Mouse (Mus musculus): ENCODE data around the gene Abcg2.
"Not testable (repeated sequence)": the region's sequence is repeated elsewhere in the genome, so short reads cannot be mapped to it uniquely, and the experiment has no call there.

The Abcg2 gene

GRCm38 (mm10) chr6:58584223-58584622, at the start of gene Abcg2:
Abcg2 (plus strand) TSS chr6:58584523.
- DNase-seq = not testable (repeated sequence)

DNA sequence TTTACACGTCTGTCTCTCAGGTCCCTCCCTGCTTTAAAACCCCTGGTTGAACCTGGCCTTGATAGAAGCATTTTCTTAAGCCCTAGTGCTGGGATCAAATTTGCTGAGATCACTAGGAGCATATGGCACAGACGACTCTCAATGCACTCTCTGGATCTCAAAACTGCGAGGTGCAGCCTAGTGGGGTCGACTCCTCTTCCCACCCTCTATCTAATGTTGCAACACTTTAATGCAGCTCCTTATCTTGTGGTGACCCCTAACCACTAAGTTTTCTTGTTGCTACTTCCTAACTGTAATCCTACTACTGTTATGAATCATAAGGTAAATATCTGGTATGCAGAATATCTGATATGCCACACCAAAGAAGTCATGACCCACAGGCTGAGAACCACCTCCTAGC, 44.1 kb upstream of the Abcg2 start:
- not testable (repeated sequence) for DNase-seq

DNA sequence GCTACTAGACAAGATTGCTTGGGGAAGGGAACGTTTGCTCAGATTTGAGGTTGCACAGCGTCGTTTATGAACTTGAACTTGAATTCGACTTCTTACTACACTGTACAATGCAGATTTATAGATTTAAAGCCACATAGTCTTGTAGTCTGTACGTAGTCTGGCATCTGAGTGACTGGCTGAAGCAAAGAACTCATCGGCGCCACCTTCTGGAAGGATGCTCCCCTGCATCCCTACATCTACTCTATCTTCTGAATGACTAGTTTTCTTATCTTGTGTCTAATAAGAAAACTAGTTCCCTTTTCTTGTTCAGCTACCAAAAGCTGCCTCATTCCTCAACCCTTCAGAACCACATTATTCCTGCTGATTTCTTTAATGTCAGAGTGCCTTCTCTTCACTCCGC, 41.5 kb upstream of the Abcg2 start:
- DNase-seq = not testable (repeated sequence)

DNA sequence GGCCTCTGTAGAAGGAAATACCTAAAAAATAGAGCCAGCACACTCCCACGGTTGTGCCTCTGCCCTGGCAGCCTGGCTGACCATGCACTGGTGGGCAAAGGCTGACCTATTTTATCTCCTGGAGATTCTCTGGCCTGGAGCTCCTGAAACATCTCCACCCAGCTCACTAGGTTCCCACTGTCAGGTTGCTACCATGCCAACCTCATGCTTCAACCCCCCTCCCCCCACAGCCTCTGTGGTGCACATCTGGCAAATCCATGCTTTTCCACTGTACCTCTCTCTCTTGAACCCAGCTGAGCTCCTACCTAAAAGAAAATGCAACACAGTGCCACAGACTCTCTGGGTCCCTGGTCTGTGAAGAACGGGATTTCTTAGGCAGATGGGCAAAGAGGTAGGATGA, 39.4 kb upstream of the Abcg2 start:
- not testable (repeated sequence) for DNase-seq

GRCm38 (mm10) chr6:58546050-58546449, 38.3 kb upstream of the Abcg2 start:
- not testable (repeated sequence) for DNase-seq

DNA sequence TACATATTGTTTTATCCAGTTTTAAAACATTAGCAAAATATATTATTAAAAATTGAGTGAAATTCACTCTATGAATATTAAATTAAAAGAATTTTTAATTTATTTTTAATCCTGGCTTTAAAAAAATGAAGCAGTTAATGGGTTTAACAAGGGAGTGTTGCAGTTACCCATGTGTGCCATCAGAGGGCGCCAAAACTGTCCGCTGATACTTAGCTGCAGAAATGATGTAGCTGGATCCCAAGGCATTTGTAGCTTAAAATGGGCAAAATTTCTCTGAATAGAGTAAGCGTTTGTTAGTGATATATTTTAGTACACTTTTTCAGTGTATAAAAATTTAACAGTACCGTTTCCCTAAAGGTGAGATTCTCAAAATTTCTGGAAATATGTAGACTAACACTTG, 37.5 kb upstream of the Abcg2 start:
- peak; percentile 4 for DNase-seq

GRCm38 (mm10) chr6:58553812-58554211, 30.5 kb upstream of the Abcg2 start:
- not testable (repeated sequence) for DNase-seq

DNA sequence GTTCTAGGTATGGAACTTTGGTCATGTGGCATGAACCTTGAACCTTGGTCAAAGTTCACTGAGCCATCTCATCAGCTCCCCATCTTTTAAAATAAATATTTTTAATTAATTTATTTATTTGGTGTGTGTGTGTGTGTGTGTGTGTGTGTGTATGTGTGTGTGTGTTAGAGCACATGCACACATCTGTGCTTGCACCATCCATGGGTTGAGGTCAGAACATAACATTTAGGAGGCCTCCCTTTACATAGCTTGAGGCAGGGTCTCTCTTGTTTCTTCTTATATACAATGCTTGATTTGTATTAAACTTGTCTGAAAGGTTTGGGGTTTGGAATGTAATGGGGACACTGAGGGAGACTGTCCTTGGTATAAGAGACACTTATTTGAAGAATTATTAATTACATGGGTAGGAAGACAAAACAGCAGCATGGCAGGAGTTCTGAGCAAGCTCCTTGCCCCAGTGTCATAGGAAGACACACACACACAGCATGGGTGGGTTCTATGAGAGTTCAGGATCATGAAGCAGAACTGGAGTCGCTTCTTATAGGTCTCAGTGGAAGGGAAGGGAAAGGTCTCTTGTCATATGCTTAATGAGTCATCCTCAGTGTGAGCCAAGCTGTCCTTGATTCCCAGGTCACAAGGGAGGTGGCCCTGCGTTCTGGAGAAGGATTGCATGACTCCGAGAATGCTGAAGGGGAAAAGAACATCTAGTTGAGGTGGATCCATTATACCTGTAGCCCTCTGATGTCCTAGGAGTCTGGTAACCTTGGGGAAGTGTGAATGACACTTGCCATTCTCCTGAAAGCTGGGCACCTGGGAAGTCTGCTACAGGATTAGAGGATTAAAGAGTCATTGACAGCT, 9.9 kb downstream of the Abcg2 start:
- not testable (repeated sequence) for DNase-seq

DNA sequence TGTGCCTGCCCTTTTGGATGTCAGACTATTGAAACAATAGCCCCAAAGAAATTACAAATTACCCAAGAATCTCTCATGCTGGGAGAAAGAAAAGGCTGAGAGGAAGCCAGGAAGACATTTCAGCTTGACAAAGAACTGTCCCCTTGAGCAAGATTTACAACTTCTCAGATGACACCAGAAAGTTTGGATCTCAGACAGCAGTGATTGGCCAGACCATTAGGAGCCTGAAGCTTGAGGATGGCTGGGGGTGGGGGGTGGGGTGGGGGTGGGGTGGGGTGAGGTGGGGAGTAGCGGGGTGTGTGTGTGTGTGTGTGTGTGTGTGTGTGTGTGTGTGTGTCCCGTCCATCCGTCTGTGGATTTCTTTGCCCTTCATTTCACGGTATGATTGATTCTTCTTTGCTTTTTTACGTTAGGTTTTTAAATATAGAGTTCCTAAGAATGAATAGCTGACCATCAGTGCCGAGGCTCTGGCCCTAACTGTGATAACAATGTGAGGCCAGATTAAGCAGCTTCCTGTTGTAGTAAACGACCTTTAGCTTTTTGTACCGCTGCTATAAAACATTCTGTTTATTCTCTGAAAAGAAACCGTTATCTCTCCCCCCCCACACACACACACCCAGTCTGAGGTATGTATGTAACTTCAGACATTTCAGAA, 11.4 kb downstream of the Abcg2 start:
- DNase-seq = not testable (repeated sequence)

DNA sequence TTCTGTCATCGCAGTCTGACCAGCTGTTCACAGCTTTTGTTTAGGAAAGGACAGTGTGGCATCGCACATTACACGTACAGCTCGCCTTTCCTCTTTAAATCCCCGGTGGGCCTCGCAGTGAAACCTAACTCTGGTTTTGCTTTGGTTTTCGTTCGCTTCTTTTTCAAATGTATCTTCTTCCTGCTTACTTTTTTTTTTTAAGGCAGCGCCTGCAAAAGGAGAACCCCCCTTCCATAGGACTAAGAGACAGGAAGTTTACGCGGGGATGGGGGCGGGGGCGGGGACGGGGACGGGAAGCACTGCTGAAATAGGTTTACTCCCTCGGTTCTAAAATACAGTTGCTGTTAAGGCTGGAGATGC, 12.0 kb downstream of the Abcg2 start:
- DNase-seq = no peak

DNA sequence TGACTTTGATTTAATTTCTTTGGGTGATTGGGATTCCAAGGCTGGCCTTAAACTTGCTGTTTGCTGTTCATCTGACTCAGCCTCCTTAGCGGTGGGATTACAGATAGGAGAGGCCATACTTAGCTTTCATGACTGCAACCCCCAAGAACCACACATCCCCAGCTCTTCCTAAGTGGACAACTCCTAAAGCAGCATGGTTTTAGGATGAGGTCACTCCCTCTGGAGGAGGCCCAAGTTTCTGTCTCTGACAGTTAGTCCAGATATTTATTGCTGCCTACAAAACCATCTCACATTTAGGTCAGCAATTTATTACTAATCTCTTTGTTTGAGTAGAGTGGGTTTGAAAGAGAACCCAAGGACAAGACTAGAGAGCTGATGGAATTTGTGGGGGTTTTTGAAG, 17.8 kb downstream of the Abcg2 start:
- not testable (repeated sequence) for DNase-seq

DNA sequence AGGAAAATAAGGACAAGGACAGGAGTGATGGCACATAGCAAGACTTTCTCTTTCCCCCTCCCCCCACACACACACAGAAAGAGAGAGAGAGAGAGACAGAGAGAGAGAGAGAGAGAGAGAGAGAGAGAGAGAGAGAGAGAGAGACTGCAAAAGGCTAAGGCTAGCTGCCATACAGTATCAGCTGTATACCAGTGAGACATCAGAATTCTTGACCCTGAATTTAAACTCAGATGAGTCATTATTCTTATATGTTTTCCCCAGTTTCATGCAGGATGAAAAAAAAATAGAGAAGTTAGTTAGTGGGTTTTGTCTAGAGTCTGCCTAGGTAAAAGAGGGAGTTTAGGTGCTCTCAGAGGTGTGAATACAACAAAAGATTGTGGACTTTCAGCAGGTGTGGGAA, 18.7 kb downstream of the Abcg2 start:
- DNase-seq = not testable (repeated sequence)

- DNase-seq = not testable (repeated sequence)
Observed at GRCm38 (mm10) chr6:58603485-58604090, 19.3 kb downstream of the Abcg2 start.

DNA sequence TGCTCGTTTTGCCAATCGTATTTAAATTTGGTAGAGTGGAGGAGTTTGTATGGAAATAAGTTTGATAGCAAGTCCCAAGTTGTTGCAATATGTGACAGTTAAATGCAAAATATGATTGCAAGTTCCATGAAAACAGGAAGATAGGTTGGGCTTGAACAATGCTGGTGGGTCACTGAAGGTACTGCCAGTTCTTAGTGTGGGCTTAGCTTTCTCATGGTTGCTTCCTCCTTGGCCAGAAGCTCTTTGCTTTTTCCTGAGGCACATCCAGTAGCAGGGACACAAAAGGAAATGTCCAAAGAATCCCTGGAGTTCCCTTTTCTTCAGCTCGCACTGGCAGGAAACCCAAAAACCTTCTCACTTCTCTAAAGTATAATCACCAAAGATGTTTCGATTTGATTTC, 22.3 kb downstream of the Abcg2 start:
- no peak for DNase-seq

DNA sequence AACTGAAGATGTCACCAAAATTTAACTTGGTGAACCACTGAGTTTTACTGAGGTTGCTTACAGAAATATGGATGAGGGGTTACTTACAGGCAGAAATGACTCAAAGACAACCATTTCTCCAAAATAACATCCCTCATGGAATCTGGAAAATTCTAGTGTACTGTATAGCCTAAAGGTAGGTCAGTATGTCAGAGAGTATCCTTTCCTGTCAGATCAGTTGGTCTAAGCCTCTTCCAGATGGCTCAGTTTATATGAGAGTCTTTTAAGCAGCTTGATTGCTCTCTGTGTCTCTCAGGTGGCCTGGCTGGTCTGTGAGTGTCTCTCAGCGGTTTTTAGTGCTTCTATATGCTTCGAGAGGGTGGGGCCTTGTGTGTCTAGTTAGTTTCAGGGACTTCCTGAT, 24.1 kb downstream of the Abcg2 start:
- DNase-seq = no peak

- DNase-seq = no peak
Observed at GRCm38 (mm10) chr6:58609919-58610759, 25.8 kb downstream of the Abcg2 start.

- no peak for DNase-seq
Observed at GRCm38 (mm10) chr6:58610760-58611654, 26.7 kb downstream of the Abcg2 start.

DNA sequence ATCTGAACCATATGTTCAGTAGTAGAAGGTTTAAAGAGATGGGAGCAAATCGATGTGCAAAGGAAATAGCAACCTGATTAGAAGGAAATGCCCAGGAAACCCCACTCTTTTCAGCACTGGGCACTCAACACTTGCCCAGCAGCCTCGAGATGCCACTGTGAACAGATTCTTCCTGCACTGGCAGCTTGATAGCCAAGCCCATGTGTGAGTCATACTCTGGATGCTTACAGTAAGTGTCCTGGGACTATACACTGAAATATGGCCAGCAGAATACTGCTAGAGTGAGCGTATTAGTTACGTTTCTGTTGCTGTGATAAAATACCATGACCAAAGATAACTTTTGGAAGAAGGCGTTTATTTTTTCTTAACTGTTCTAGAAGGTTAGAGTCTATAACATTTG, 39.8 kb downstream of the Abcg2 start:
- DNase-seq = no peak

GRCm38 (mm10) chr6:58629238-58629637, 44.9 kb downstream of the Abcg2 start:
- no peak for DNase-seq

DNA sequence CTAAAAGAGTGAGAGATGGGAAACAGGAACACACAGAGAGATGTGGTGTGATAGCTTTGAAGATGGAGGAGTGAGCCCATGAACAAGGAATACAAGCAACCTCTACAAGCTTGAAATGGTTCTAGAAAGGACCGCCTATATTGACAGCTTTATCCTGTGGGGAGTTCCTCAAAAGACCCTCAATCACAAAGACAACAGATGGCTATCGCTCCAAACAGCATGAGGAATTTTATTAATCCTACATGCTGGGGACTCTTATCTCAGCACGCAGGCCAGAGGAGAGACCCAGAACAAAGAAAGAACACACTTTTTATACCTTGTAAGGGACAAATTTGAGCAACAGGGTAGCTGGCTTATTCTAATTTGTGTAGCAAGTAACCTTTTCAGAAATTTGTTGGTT, 48.1 kb downstream of the Abcg2 start:
- no peak for DNase-seq

GRCm38 (mm10) chr6:58633731-58634130, 49.4 kb downstream of the Abcg2 start:
- no peak for DNase-seq

DNA sequence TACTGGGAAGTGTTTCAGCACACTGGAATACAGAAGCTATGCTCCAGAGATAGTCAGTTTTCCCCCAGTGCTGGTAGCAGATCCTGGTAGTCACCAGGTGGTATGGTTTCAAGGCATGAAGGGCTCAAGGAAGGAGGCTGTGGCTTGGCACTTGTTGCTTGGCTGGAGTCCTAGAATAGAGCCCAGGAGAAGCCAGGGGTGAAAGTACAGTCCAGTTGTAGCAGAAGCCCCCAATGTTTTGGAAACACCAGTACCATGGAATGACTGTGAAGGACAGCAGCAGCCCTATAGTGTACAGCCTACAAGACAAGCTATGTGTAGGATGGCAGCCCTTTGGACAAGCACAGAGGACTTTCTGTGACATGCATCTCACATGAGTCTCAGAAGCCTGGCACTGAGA, 54.2 kb downstream of the Abcg2 start:
- DNase-seq = no peak

Measured in cerebellum, adult 11-12 months (tissue).